Mouse (Mus musculus): ENCODE data around the gene A430078G23Rik. TPM values are rescaled to one million over a fixed set of nuclear protein-coding genes. Genes with fewer than 3 reads are reported as not detected.

Gene A430078G23Rik
- total and polyA plus RNA-seq, 3 experiments: 2.8 to 3.8 TPM; not detected in 1

GRCm38 (mm10) chr8:3327538-3328245 is 25.5 kb upstream of the A430078G23Rik start:
- no peaks in the 10 kb centered on the region for H3K27me3 ChIP-seq (ENCODE audit: control insufficient read depth in 1 of 2, insufficient read depth in 2 of 2, low read length in 2 of 2)
- DNase-seq (ENCODE audit: low read depth, low spot score): peak; percentile 24
- no peak for TF ChIP-seq POLR2AphosphoS5 (IDR thresholded peaks at IDR 0.05; ENCODE audit: borderline replicate concordance, low read depth, low read length)
- no peak for TF ChIP-seq RCOR1 (IDR thresholded peaks at IDR 0.05; ENCODE audit: low read depth, low read length)
- H3K36me3 ChIP-seq (ENCODE audit: control insufficient read depth in 1 of 2, insufficient read depth in 2 of 2, low read length in 2 of 2): peaks cover 0 to 6% of the 10 kb centered on the region in 2 experiments; a peak in 2 of 4 replicates
- H3K79me2 ChIP-seq (ENCODE audit: control insufficient read depth, insufficient read depth, low read length, poor library complexity): no peaks in the 10 kb centered on the region
- H3K9me3 ChIP-seq (replicated peaks; ENCODE audit: insufficient read depth, low read length): no peaks in the 10 kb centered on the region
- H3K27ac ChIP-seq (ENCODE audit: control insufficient read depth, low read depth, low read length): no peak overlapping the region
- no peak overlapping the region for H3K4me3 ChIP-seq (ENCODE audit: control insufficient read depth in 1 of 2, insufficient read depth in 1 of 2, low read depth in 2 of 2, low read length in 2 of 2)
- no peak overlapping the region for H3K9ac ChIP-seq (ENCODE audit: control insufficient read depth, low read depth, low read length, poor library complexity, severe bottlenecking)
- H3K4me1 ChIP-seq (ENCODE audit: control insufficient read depth in 1 of 2, insufficient read depth in 2 of 2, low read length in 2 of 2): peaks cover 0 to 8% of the 10 kb centered on the region in 2 experiments; a peak in 1 of 4 replicates

- peak; percentile 78 for DNase-seq (ENCODE audit: low read depth, low spot score)
- H3K9ac ChIP-seq (ENCODE audit: control insufficient read depth, low read depth, low read length, poor library complexity, severe bottlenecking): no peak overlapping the region
- no peaks in the 10 kb centered on the region for H3K79me2 ChIP-seq (ENCODE audit: control insufficient read depth, insufficient read depth, low read length, poor library complexity)
- no peaks in the 10 kb centered on the region for H3K4me1 ChIP-seq (ENCODE audit: control insufficient read depth in 1 of 2, insufficient read depth in 2 of 2, low read length in 2 of 2)
- H3K27ac ChIP-seq (ENCODE audit: control insufficient read depth, low read depth, low read length): no peak overlapping the region
- H3K36me3 ChIP-seq (ENCODE audit: control insufficient read depth in 1 of 2, insufficient read depth in 2 of 2, low read length in 2 of 2): no peaks in the 10 kb centered on the region
- no peaks in the 10 kb centered on the region for H3K9me3 ChIP-seq (replicated peaks; ENCODE audit: insufficient read depth, low read length)
- peak overlapping the region in 1 of 2 experiments; percentile 46; a peak in 2 of 4 replicates for H3K4me3 ChIP-seq (ENCODE audit: control insufficient read depth in 1 of 2, insufficient read depth in 1 of 2, low read depth in 2 of 2, low read length in 2 of 2)
- no peaks in the 10 kb centered on the region for H3K27me3 ChIP-seq (ENCODE audit: control insufficient read depth in 1 of 2, insufficient read depth in 2 of 2, low read length in 2 of 2)
- TF ChIP-seq RAD21 (IDR thresholded peaks at IDR 0.05; ENCODE audit: low read depth, low read length): peak; percentile 91
- TF ChIP-seq CTCF (IDR thresholded peaks at IDR 0.05 in 2 of 3, conservative IDR thresholded peaks at IDR 0.05 in 1 of 3; ENCODE audit: control insufficient read depth in 1 of 3, insufficient read depth in 1 of 3, low read depth in 2 of 3, low read length in 3 of 3, poor library complexity in 1 of 3, severe bottlenecking in 1 of 3): peak; percentile 67 to 81 (median 75)
- TF ChIP-seq ELF1 (IDR thresholded peaks at IDR 0.05; ENCODE audit: low read depth, low read length): no peak
- TF ChIP-seq ZC3H11A (IDR thresholded peaks at IDR 0.05; ENCODE audit: low read depth, low read length): peak; percentile 84
- no peak for TF ChIP-seq CHD1 (IDR thresholded peaks at IDR 0.05; ENCODE audit: low read depth, low read length)
- TF ChIP-seq SMC3 (IDR thresholded peaks at IDR 0.05; ENCODE audit: low read depth, low read length): peak; percentile 86
- no peak for TF ChIP-seq MYB (IDR thresholded peaks at IDR 0.05; ENCODE audit: low read depth, low read length)
- TF ChIP-seq GATA1 (IDR thresholded peaks at IDR 0.05; ENCODE audit: low read depth, low read length): no peak
- TF ChIP-seq ZNF384 (IDR thresholded peaks at IDR 0.05; ENCODE audit: low read depth, low read length): peak; percentile 95
- TF ChIP-seq SIN3A (IDR thresholded peaks at IDR 0.05; ENCODE audit: low read length): no peak
- no peak for TF ChIP-seq MXI1 (IDR thresholded peaks at IDR 0.05; ENCODE audit: low read depth, low read length)
- no peak for TF ChIP-seq JUND (IDR thresholded peaks at IDR 0.05; ENCODE audit: low read depth, low read length)
- no peak for TF ChIP-seq KAT2A (conservative IDR thresholded peaks at IDR 0.05; ENCODE audit: low read depth, low read length)
- TF ChIP-seq USF1 (IDR thresholded peaks at IDR 0.05; ENCODE audit: low read depth, low read length): no peak
Measured at GRCm38 (mm10) chr8:3330662-3331061, 22.6 kb upstream of the A430078G23Rik start.
